Mouse (Mus musculus): ENCODE data around the gene Scml2. TPM values are rescaled to one million over a fixed set of nuclear protein-coding genes. Genes with fewer than 3 reads are reported as not detected.
"Not testable (repeated sequence)": the region's sequence is repeated elsewhere in the genome, so short reads cannot be mapped to it uniquely, and the experiment has no call there.

Scml2 gene
- polyA plus RNA-seq (2012): 0.71 and 1.1 TPM in 2 replicates

- not testable (repeated sequence) for TF ChIP-seq GATA1 (IDR thresholded peaks at IDR 0.05; ENCODE audit: low read length)
Observed at GRCm38 (mm10) chrX:161116893-161117292, at the start of gene Scml2. Gene Scml2 (plus strand): TSS chrX:161117193.

DNA sequence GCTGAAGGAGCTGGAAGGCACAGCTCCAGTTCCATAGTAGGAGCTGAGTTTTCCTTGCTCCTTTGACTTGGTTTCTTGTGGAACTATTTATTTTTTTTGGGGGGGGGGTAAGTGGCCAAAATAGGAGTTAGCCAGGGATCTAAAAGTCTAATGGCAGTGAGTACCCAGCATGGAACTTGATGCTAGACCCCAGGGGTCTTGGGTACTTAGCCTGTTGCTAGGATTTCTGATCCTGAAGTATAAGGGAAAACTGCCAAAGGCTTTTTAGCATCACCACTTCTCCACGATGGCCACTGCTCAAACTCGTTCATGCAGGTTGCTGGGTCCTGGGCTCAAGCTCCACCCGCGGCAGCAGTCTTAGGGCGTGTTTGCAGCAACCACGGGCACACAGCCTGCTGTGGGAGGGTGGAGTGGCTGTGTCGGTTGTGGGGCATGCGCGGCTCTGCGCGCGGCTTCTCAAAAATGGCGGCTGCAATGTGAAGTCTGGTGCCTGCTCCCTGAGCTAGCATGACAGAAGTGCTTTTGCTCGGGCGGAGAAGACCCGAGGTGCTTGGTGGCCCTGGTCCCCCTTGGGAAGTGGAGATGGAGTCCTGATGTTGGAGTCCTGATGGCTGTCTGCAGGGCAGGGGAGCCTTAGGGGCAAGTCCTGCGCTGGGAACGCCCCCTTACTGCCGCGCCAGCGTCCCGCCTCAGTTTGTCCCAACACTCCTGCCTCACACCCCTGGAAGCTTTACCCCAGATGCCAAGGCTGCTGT lies 45.5 kb downstream of the Scml2 start:
- no peak for TF ChIP-seq GATA1 (IDR thresholded peaks at IDR 0.05; ENCODE audit: low read length)

DNA sequence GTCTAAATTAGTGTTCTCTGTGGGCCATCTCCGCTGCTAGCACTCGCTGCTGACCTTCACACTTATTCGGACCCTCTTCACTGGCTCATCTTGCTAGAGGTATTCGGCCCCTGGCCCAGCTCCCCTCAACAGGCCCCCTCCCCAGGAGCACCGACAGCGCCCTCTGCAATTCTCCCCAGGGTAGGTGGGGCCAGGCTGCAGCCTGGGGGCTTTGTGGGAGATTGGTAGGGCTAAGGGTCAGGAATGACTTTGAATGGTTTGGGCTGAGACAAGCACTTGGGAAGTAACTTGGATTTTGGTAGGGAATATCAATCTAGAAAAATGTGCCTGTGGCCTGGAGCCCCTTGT lies 46.0 kb downstream of the Scml2 start:
- TF ChIP-seq GATA1 (IDR thresholded peaks at IDR 0.05; ENCODE audit: low read length): no peak

- TF ChIP-seq GATA1 (IDR thresholded peaks at IDR 0.05; ENCODE audit: low read length): not testable (repeated sequence)
Observed at GRCm38 (mm10) chrX:161287156-161287555, 170.2 kb downstream of the Scml2 start, which contains the start of gene Gm15262. Gene Gm15262 (plus strand): TSS chrX:161287456.

Other genes starting within 250 kb of the Scml2 start
- gene Gja6, start 210.1 kb upstream of the Scml2 start, polyA plus RNA-seq (2012): 0.23 and 0.27 TPM in 2 replicates
- 0.11 and 0.21 TPM in 2 replicates for gene Cdkl5, start 122.5 kb upstream of the Scml2 start, polyA plus RNA-seq (2012)
- not detected in 2 replicates for gene Gm15262, start 170.3 kb downstream of the Scml2 start, polyA plus RNA-seq (2012)

Data from G1E-ER4 (cell line).